Mouse (Mus musculus): Measurements from ENCODE around the gene Lima1.
"Not testable (repeated sequence)": the region's sequence is repeated elsewhere in the genome, so short reads cannot be mapped to it uniquely, and the experiment has no call there.

Lima1 gene

DNA sequence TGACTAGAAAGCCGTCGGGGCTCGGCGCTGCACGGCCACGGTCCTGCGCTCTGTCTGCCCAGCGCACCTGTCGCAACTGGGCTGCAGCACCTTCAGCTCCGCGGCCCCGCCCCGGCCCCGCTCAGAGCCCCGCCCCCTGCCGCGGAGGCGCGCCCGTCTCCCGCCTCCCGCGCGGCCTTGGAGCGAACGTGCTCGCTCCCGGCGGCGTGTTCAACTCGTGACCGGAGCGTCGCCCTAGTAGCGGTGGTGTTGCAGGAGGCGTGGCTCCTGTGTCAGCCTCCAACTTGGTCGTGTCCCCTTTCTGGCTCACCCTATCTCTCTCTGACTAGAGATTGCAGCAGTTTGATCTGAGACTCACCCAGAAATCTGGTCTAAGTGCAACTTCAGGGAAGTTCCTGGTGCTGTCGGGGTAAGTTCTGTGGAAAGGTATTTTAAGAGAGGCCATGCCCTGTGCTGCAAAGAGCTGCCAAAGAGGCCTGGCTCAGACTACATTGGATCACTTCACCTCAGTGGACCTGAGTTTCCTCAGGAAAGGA, at the start of gene Lima1:
Gene Lima1, minus strand, starts transcription at position 123 of the 536 bp plus-strand sequence.
- DNase-seq (ENCODE audit: low spot score in 2 of 2) = peak; percentile 37 to 53

DNA sequence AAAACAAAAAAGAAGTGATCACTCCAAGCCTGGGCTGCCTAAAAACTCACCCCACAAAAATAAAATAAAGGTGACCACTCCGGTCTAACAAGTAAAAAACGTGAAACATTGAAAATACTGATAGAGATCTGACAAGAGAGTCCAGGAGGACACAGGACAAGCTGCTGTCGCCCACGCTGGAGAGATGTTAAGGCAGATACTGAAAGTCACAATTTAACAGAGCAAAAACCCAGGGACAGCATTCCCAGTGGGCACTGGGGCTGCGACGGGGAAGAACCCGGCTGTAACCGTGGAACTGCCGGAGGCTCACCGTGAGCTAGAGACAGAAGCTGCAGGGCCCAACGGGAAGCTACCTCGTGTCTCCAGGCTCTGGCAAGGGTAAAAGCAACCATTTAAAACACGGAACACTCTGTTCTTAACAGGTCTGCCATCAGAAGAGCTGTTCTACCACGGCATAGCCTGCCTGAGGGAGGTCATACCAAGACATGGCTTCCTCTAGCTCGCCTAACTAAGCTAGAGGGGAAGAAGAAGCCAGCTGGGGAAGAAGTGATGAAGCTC, 44.4 kb upstream of the Lima1 start:
- no peak for DNase-seq (ENCODE audit: low spot score in 2 of 2)

DNA sequence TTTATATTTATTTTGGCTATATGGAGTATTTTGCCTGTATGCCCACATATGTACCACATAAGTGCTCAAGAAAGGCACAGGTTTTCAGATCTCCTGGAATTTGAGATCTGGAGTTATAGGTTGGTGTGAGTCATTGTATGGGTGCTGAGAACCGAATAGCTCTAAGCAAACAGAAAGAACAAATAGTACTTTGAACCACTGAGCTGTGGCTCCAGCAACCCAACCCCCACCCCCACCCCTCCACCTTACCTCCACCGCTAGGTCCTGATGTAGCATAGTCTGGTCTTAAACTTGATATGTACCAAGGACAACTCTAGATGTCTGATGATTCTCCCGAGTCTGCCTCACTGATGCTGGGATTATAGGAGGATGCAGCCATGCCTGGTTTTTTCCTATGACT, 42.0 kb upstream of the Lima1 start:
- DNase-seq (ENCODE audit: low spot score in 2 of 2) = no peak

DNA sequence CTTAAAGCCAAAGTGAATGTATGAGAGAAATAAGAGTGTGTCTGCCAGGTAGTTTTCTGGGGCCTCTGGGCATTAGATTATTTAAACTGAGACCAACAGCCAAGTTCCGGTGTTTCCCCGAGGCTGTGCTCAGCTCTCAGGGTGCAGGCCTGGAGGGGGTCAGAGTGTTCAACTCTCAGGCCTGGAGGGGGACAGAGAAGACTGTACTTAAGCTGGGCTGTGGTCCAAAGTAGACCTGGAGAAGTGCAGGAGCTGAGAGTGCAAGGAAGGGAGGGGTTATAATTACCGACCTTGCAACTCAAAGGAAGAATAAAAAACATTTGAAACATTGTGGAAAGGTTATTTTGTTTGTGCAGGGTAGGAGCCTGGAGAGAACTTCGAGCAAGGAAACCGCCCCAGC, 39.4 kb upstream of the Lima1 start:
- no peak for DNase-seq (ENCODE audit: low spot score in 2 of 2)

DNA sequence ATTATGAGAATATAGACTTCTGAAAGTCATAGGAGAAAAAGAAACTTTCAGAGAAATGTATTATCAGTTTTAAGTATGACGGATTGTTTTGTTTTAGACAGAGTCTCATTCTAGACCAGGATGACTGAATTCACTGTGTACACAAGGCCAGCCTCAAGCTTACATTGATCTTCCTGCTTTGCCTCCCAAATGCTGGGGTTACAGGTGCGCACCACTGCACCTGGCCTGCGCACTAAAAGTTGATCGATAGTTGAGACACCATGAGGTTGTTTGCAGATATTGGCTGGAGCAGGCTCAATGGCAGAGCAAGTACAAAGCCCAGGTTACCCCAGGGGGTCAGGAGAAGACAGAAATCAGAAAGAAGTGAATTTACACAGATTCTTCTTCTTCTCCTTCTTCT, 36.5 kb upstream of the Lima1 start:
- DNase-seq (ENCODE audit: low spot score in 2 of 2) = no peak

DNA sequence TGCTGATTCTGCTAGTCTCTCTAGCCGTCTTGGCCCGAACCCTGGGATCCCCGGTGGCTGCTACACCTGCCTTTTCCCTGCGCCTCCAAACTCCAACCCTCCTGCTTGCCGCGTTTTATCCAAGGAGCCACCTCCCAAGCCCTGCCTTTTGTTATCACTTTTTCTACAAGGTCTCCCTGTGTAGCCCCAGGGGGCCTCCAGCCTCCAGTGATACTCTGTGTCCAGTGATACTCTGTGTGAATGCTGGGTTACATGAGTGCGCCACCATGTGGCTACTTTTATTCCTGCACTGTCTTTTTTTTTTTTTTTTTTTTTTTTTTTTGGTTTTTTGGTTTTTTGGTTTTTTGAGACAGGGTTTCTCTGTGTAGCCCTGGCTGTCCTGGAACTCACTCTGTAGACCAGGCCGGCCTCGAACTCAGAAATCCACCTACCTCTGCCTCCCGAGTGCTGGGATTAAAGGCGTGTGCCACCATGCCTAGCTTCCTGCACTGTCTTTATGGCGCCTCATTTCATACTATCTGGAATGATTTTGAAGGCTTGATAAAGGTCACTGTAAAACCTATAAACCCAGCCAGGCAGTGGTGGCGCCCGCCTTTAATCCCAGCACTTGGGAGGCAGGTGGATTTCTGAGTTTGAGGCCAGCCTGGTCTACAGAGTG, 34.2 kb upstream of the Lima1 start:
- DNase-seq (ENCODE audit: low spot score in 2 of 2) = peak in 1 of 2 experiments; percentile 4

DNA sequence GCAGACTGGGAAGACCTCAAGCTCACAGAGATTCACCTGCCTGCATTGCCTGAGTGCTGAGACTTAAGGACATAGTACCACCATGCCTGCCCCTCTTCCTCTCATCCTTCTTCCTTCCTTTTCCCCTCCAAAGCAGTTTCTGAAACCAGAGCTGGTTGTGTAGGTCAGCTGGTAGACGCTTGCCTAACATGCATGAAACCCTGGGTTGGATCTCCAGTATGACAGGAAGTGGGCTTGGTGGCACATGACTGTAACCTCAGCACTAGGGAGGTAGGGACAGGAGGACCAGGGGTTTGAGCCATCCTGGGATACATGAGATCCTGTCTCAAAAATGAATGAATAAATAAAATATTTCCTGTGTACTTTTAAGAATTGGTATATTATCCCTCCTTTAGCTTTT, 32.3 kb upstream of the Lima1 start:
- no peak for DNase-seq (ENCODE audit: low spot score in 2 of 2)

DNA sequence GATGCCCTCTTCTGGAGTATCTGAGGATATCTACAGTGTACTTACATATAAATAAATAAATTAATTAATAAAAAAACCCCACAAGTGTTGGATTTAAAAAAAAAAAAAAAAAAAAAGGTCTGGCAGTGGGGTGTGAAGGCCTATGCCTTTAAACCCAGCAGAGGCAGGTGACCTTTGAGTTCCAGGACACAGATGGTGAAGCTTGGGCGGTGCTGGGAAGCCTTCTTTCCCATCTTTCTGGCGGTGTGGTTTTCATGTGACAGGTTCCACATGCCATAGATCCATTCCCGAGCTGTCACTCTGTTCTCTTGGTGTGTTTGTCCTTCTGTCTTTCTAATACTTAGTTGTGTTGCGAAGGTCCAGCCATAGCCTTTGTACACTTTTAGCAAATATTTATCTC, 31.8 kb upstream of the Lima1 start:
- DNase-seq (ENCODE audit: low spot score in 2 of 2) = no peak

DNA sequence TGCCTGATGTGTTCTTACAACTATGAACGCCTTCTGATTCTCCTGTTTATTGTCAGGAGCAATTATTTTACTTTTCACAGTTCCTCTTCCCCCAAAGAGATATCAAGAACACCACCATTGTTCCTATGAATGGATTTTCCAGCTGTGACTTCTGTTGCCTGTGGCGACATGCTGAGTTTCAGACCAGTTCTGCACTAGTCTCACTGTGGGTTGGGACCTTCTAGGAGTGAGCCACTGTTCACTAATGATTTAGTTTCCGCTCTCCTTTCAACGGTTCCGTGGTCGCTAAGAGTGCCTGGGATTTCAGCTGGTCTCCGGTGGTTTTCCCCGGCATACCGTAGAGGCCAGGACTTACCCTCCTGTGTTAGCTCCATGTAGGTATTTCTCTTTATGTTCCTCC, 29.6 kb upstream of the Lima1 start:
- no peak for DNase-seq (ENCODE audit: low spot score in 2 of 2)

DNA sequence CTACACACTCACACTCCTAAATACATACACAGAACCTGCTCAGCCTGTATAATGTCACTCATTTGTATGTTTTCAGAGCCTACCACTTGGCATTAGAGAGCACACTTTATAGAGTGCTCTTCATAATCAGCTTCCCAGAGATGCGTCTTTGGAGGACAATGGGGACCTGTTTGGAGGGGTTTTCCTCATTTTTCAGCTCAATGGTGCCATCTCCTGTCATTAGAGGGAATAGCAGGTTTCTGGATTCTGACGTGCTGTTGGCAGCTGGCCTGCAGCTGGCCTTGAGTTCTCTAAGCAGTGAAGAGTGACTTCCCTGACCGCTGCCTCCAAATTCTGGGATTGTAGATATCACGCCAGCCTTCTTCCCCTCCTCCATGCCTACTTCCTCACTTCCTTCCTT, 29.1 kb upstream of the Lima1 start:
- DNase-seq (ENCODE audit: low spot score in 2 of 2) = peak; percentile 14 to 36

DNA sequence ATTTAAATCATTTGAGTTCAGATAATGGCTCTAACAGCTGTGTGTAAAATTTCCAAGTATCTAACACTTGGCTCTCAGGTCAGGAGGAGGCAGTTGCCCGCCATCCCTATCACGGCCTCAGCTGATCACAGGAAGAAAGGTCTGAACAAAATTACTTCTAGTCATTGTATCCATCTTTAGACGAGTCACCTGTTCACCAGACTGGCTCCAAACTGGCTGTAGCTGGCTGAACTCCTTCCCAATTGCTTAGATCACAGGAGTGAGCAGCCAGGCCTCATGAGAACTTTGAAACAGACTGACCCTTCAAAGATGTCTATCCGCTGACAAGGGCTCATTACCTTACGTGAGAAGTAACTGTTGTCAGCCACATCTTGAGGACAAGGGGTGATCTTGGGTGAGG, 28.0 kb upstream of the Lima1 start:
- no peak for DNase-seq (ENCODE audit: low spot score in 2 of 2)

DNA sequence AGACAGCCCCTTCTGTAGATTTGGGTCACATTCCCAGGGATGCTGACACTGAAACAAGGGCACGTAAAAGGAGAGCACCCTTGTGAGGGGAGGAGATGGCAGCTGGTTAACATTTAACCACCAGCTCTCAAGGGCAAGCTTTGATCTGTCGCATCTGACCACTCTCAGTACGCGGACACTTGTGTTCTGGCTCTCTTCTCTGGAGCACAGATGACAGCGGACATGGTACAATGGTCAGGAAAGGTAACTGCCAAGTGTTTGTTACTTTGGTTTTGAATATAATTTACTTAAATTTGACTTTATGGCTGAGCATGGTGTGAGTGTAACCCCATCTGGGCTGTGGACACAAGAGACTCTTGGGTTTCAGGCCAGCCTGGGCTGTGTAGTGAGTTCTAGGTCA, 27.5 kb upstream of the Lima1 start:
- DNase-seq (ENCODE audit: low spot score in 2 of 2) = no peak

DNA sequence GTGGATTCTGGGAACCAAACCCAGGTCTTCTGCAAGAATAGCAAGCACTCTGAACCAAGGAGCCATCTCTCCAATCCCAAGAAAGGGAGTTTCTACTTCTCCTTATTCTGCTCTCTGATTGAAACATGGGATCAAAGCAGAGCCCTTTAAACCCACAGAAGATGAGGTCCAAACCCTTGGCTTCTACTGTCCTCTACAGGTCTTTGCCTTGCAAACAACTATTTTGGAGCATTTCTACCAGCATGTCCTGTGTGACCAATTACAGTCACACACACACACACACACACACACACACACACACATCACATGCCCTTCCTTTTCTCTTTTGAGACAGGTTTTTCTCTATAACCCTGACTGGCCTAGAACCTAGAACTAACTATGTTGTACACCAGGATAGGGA, 21.4 kb upstream of the Lima1 start:
- DNase-seq (ENCODE audit: low spot score in 2 of 2) = no peak

DNA sequence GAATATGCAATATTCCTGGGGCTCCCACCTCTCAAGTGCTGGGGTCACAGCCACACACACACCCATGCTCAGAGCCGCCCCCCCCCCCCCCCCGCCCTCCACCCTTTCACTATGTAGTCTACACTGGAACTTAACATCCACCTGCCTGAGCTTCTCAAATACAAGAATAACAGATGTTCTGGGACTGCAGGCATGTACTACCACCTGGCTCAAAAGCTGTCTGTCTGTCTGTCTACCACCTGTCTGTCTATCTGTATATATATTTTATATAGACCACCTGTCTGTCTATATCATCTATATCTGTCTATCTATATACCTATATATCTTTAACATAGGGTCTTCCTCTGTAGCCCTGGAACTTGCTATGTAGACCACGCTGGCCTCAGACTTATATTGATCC, 16.1 kb upstream of the Lima1 start:
- no peak for DNase-seq (ENCODE audit: low spot score in 2 of 2)

DNA sequence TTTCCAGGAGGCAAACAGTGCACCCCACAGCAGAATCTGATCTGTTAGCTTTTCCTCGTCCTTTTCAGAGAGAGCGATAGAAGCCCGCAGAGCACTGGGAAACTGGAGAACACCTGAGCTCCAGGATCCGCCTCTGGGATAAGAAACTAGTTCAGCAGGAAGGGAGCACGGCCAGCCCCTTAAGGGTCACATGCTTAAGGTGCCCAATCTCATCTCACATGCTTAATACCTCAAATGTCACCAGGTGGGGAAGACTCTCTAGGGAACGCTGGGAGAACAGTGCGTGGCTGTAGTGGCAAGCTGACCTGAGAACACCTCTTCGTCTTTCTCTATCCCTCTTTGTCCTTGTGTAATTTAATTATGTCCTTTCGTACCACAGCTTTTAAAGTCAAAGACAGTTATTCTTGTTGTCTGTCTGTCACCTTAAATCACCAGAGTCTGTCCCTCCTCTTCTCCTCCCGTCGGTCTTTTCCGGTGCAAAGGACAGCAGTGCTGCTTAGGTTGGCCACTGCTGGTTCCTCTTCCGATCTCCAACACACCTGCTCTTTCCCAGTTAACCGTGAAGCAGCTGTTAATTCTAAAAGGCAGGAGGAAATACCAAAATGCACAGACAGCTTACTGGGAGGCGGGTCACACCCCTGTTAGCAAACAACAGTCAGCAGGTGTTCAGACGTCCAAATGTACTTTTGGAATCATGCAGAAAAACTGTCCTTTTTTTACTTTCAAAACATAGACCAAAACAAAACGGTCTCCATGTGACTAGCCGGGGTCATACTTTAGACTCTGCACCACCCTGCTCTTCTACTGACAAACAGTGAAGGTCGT, 15.4 kb upstream of the Lima1 start:
- DNase-seq (ENCODE audit: low spot score in 2 of 2) = no peak

DNA sequence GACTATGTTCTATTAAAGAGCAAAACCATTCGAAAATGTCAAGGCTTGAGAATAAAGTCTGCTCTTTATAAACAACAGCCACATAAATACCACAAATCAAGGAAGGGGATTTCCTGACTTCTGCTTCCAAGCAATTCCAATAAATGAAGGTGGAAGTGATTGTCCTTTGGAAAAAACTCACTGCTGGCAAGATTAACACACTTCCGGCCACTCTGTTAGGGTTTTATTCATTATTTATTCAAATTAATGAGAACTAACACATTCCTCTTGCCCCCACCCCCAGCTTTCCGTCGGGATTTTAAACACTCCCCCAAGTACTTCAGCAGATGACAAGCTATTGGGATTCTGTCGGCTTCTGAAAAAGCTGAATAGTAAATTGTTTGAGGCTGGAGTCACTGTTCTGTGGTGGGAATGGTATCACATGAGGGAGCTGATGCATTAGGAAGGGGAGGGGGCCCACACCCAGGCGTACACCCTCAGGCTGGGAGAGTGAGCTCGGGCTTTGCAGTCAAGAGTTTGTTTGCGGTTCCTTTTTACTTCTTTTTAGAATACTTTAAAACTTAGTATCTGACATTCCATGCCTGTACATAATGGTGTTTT, 14.1 kb upstream of the Lima1 start:
- DNase-seq (ENCODE audit: low spot score in 2 of 2) = no peak

DNA sequence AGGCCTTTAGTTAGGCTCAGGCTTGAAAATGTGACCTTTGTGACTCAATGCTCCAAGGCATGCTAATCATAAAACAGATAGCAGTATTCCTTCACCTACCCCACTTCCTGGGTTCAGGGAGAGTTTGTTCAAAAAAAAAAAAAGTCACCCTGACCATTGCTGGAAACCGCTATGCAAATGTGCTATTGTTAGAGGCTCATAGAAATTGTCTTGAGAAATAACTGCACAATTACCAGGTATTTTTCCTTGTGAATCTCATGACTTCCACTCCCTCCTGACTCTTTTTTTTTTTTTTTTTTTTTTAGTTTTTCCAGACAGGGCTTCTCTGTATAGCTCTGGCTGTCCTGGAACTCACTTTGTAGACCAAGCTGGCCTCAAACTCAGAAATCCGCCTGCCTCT, 11.9 kb upstream of the Lima1 start:
- not testable (repeated sequence) for DNase-seq (ENCODE audit: low spot score in 2 of 2)

DNA sequence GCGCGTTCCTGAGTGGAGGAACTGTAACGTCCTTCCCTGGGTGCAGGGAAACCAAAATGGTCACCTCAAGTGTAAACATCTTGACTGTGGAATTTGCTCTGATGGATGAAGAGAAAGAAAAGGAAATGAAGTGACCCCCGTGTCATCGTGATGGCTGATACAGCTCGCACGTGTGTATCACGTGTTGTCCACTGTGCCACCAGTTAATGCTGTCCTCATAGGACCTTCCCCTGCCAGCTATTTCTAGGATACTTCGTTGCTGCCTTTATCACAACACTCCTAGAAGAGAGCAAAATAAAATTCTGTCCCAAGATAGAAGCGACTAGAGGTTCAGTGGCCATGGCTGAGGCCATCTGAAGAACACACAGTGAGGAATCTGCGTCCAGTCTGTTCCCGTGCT, 8.8 kb upstream of the Lima1 start:
- DNase-seq (ENCODE audit: low spot score in 2 of 2) = no peak

DNA sequence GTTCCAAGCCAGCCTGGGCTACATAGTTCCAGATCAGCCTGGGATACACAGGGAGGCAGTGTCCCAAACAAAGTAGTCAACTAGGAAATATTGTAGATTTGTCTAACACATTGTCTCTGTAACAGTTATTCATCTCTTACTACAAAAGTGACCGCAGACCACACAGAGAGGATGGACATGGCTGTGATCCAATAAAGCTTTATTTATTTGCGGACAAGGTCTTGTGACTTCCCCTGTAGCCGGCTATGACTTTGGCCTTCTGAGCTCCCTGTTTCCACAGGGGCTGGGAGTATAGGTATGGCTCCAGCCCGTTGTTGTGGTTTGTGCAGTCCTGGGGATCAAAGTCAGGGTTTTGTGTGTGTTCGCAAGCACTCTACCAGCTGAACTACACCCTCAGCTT, 3.3 kb upstream of the Lima1 start:
- no peak for DNase-seq (ENCODE audit: low spot score in 2 of 2)

DNA sequence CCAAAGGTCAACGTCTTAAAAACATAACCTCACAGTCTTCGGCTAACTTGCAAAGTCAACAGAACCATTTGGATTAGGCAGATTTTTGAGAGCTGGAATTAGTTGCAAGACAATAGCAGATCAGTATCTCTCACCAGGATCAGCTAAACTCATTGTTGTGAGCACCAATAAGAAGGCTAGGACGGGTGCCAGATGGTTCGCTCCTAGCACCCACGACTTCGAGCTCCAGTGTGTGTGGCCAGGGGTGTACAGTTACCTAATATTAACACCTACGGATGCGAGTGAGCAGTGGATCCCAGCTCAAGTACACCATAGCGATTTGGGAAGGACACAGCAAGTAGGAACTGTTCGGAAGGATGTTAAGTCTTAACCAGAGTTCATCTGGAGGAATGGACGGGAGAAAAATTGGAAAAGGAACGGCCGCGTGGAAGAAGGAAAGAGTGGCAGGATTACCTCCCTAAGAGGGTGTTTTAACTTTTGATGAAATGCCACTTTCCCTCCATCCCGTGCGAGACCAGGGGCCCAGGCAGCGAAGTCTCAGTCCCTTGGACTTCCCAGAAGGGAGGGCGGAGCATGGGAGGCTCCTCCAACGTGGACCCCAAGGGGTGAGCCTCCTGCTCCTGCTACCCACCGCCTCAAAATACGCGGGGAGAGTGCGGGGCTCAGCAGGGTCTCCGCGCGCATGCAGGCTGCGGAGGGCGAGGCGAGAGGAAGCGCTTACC, 483 bp downstream of the Lima1 start:
- no peak for DNase-seq (ENCODE audit: low spot score in 2 of 2)

DNA sequence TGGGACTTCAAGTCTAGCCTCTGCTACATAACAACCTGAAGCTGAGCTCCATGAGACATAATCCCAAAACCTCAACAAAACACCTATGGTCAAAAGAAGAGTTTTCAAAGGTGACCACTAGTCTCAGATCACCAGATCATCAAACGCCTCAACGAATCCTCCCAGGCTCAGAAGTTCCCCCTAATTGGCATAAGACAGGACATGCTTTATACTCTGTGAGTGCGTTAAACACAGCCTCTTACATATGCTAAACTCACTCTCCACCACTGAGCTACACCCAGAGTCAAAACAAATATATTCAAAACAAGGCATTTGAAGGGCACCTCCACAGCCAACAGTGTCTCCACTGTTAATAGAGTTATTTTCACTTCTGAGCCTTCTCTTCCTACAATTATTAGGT, 2.7 kb downstream of the Lima1 start:
- no peak for DNase-seq (ENCODE audit: low spot score in 2 of 2)

DNA sequence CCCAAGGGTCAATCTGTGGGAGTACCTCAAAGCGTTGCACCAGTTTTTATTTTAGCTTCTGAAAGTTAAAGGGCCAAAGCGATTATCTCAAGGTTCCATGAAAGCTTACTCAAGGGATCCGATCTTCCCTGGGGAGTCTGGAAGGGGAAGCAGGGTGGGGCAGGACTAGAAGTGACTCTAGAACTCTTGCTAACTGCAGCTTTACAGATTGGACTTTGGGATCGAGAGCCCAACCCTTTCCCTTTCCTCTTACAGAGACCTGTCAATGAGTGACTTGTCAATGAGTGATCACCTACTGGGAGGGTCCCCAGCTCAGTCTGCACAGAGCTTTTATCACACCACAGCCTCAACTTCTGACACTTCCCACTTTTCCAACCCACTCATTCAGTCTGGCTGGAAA, 7.6 kb downstream of the Lima1 start:
- DNase-seq (ENCODE audit: low spot score in 2 of 2) = no peak
